Mouse (Mus musculus): ENCODE measurements around the gene Gprc5b.

Gene Gprc5b

DNA sequence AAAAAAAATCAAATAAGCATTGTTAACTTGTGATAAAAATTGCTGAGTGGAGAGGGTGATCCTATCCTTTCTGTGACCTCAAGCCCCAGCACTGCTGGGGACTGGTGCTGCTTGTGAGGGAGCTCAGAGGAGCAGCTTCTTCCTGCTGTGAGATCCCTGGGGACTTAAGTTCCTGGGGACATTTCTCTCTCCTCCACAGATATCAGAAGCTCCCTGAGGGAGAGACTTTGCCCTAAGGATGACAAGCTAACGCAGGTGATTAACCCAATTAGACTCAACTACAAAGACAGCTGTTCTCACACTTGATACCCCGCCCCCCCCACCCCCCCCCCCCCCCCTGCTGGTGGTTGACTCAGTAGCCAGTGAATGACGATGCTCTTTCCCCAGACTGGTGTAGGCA, 30.2 kb downstream of the Gprc5b start:
- in situ Hi-C loops (cut with MboI; ENCODE audit: unreplicated experiment in 2 of 2), result no loop called here

GRCm38 (mm10) chr7:118959209-118959608, 35.8 kb downstream of the Gprc5b start:
- in situ Hi-C loops (cut with MboI; ENCODE audit: unreplicated experiment in 2 of 2), result no loop called here

GRCm38 (mm10) chr7:118956616-118957246, 38.3 kb downstream of the Gprc5b start:
- in situ Hi-C loops (cut with MboI; ENCODE audit: unreplicated experiment in 2 of 2), result no loop called here

GRCm38 (mm10) chr7:118954968-118955367, 40.0 kb downstream of the Gprc5b start:
- in situ Hi-C loops (cut with MboI; ENCODE audit: unreplicated experiment in 2 of 2), result no loop called here

GRCm38 (mm10) chr7:118953626-118954282, 41.3 kb downstream of the Gprc5b start:
- in situ Hi-C loops (cut with MboI; ENCODE audit: unreplicated experiment in 2 of 2), result no loop called here

DNA sequence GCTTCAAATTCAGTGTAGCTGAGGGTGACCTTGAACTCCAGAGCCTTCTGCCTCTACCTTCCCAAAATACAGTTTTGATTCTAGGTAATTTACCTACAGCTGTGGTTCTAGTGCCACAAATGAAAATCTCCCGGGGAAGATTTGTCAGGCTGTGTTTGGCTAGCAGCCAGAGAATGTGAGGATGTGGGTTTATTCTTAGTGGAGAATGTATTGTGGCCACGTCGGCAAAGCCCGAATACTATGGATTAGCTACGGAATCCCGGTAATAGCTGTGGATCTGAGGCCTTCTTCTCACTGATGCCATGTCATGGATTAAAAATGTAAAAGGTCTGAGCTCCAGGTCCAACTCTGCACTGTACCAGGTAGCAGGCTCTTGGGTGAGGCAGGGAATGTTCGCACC, 45.3 kb downstream of the Gprc5b start:
- in situ Hi-C loops (cut with MboI; ENCODE audit: unreplicated experiment in 2 of 2), result no loop called here

GRCm38 (mm10) chr7:118948677-118949282, 46.2 kb downstream of the Gprc5b start:
- in situ Hi-C loops (cut with MboI; ENCODE audit: unreplicated experiment in 2 of 2), result no loop called here

DNA sequence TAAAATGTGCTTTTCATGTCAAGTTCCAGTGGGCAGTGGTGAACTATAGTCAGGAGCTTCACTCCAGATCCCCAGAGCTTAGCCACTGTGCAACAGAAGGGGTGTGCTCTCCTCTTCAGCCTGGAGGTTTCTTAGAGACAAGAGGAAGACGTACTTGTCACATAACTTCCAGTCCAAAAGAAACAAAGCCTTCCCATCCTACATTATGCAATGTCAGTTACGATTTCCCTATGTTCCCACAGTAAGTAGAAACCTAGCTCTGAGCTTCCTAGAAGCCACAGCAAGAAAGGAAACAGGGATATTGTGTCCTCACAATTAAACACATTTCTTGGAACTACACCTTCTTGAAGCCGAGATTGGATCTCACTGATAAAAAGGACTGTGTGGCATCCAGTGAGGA, 47.8 kb downstream of the Gprc5b start:
- in situ Hi-C loops (cut with MboI; ENCODE audit: unreplicated experiment in 2 of 2), result no loop called here

DNA sequence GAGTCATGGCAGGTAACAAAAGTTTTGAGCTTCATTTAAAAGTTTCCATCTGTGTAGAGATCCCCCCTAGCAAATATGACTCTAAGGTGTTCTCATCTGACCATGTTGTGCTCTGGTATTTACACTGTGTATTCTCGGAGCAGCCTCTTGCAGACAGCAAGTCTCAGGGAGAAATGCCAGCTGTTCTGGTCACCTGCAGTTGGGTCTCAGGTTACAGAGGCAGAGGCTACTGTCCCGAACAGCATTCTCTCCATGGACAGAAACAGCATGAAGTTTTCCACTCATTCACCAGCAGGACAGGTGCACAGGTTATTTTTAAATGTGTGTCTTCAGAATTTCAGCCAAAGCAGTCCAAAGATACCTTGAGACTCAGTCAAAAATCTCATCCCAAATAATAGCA, 50.1 kb downstream of the Gprc5b start:
- in situ Hi-C loops (cut with MboI; ENCODE audit: unreplicated experiment in 2 of 2), result no loop called here

DNA sequence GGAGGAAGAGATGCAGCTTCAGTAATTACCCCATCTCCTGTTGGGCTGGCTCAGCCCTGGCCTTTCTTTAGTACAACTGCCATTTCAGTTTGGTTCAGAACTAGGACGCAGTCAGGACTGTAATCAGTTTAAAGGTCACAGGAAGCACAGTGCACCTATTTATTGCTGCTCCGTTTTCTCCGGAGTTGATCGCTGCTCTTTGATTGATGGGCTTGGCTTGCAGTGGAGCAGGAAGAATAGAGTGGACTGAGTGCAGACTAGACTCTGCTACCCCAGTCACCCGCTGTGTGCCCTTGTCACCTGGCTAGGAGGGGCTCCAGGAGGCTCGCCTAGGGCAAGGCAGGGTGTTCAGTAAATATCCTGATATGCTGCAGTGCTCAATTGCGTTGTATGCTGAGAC, 51.8 kb downstream of the Gprc5b start:
- in situ Hi-C loops (cut with MboI; ENCODE audit: unreplicated experiment in 2 of 2), result no loop called here

DNA sequence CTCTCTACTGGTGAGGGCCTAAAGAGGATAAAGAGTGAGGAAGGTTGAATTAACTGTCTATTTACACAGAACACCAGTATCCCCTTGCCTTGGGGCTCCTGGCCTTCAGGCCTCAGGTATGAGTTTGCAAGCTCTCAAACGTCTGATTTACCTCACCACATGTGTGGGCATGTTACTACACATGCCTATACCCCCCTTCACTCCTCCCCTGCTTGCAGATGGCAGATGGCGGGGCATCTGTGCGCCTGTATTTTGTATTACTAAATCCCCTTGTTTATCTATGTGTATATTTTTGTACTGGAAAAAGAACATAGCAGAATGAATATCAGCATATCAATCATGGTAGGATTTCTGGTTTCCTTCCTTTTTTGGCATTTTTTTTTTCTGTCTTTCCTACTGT, 52.7 kb downstream of the Gprc5b start:
- in situ Hi-C loops (cut with MboI; ENCODE audit: unreplicated experiment in 2 of 2), result no loop called here

- in situ Hi-C loops (cut with MboI; ENCODE audit: unreplicated experiment in 2 of 2), result no loop called here
These were observed 57.3 kb downstream of the Gprc5b start for GRCm38 (mm10) chr7:118937469-118938387.

GRCm38 (mm10) chr7:118936844-118937243, 58.2 kb downstream of the Gprc5b start:
- in situ Hi-C loops (cut with MboI; ENCODE audit: unreplicated experiment in 2 of 2), result no loop called here

DNA sequence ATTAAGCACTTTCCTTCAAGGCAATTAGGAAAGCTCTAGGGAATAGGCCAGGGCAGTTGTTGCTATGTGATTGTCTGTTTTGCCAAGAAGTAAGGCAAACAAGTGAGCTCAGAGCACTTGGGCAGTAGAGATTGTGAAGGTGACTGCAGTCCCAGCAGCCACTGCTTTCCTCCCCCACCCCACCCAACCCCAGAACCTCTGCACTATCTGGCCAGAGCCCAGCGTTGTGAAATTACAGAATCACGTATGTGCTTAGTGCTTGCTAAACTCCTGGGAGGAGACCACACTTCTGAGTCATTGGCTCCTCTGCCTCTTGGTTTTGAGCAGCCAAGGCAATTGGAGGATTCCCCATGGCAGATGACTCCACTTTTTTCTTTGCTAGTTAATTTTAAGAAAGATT, 59.7 kb downstream of the Gprc5b start:
- in situ Hi-C loops (cut with MboI; ENCODE audit: unreplicated experiment in 2 of 2), result no loop called here

DNA sequence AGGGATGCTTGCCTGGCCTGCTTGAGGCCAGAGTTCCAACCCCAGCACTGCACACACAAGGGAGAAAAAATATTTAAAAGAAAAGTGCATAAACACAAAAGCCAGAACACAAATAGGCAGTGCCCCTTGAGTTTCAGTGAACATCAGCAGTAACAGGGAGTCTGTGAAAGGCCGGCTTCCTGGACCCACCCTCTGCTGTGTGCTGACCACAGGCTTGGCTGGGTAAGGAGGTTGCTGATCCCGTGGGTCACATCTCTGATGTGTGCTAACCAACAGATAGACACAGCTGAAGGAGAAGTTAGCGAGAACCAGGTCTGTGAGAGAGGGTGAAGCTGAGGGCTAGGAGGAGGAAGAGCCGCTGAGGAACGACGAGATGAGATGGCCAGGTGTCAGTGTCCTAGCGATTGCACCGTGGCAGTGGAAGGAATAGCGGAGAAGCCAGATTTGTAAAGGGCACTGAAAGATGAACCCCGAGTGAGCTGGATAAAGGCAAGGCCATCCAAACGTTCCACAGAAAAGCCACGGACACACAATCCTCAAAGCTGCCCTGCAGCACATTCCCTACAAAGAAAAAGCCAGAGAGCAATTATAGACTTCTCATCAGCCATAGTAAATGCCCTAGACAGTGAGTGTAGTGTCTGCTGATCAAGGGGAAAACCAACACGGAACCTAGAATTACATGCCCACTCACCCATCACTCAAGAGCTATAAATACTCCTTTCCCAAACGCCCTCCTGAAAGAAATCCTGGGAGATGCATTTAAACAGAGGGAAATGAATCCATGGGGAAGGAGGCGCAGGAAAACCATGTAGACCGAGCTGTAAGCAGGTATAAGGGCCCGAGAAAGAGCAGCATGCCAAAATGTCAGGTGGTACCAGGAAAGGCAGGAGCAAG, 63.3 kb downstream of the Gprc5b start:
- in situ Hi-C loops (cut with MboI; ENCODE audit: unreplicated experiment in 2 of 2), result no loop called here

DNA sequence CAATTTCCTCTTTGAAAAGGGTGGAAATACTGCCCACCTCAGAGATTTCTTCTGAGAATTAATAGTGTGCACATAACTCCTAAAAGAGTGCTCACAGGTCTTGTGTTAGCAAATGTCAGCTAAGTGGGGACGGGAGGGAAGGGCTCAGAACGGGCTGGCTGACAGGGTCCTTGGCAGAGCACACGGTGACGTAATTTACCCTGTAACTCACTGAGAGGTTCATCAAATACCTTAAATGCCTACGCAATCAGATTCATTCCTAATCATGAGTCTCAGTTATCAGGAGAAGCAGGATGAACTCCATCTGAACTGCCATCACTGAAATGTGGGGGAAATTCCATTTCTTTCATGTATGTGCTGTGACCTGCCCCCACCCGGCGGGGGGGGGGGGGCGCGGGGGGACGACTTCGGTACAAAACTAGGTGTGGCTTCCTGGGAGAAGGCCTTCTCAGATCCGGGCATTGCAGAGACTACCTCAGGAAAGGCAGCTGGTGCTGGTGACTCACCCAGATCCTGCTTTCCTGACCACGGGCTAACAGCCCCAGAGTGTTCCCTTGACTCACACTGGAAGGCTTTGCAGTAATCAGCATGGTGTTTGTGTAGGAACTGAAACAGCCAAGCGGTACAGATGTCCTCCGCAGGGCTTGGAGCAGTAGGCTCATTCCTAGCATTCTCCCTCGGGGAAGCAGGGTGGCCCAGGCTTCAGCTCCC, 65.3 kb downstream of the Gprc5b start:
- in situ Hi-C loops (cut with MboI; ENCODE audit: unreplicated experiment in 2 of 2), result no loop called here

DNA sequence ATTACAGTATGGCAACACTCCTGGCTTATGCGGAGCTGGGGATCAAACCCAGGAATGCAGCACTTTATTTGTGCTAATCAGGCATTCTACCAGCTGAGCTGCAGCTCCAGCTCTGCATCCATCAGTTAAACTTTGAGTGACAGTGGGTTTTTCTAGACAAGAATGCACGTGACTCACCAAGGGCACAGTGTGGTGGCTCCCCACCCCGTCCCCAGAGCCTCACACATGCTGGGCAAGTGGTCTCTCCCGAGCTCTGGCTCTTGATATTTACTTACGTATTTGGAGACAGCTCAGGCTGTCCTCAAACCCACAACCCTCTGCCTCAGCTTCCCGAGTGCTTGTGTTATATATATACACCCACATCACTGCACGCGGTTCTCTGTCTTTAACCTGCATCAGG, 66.1 kb downstream of the Gprc5b start:
- in situ Hi-C loops (cut with MboI; ENCODE audit: unreplicated experiment in 2 of 2), result no loop called here

GRCm38 (mm10) chr7:118928316-118928715, 66.7 kb downstream of the Gprc5b start:
- in situ Hi-C loops (cut with MboI; ENCODE audit: unreplicated experiment in 2 of 2), result no loop called here

- in situ Hi-C loops (cut with MboI; ENCODE audit: unreplicated experiment in 2 of 2), result no loop called here
These were observed 67.7 kb downstream of the Gprc5b start for GRCm38 (mm10) chr7:118927279-118927678.

All from v-Abl transformed pro-B cells (cell line).